Mouse (Mus musculus): ENCODE data around the gene Fcor. TPM values are rescaled to one million over a fixed set of nuclear protein-coding genes. Genes with fewer than 3 reads are reported as not detected.

Fcor gene
- polyA plus RNA-seq, 1 experiment from 2014 or later, result 18.3 TPM

- 5% methylated on average over 47 of the region's 47 CpGs for WGBS
- H3K4me1 ChIP-seq, result peaks cover 8% of the 10 kb centered on the region
Observed at GRCm38 (mm10) chr8:3630647-3631477, 41.3 kb downstream of the Fcor start, which contains the start of gene Stxbp2. Gene Stxbp2, plus strand, starts transcription at chr8:3630955.

GRCm38 (mm10) chr8:3628014-3628413 is 44.1 kb downstream of the Fcor start:
- no peak for ATAC-seq (replicated peaks)
- 41% methylated on average over 5 of the region's 5 CpGs for WGBS
- no peak overlapping the region for H3K4me3 ChIP-seq
- H3K4me1 ChIP-seq, result peaks cover 8% of the 10 kb centered on the region
- H3K27me3 ChIP-seq (replicated peaks), result no peaks in the 10 kb centered on the region
- H3K36me3 ChIP-seq (replicated peaks), result no peaks in the 10 kb centered on the region
- H3K27ac ChIP-seq, result no peak overlapping the region
- H3K9ac ChIP-seq, result no peak overlapping the region
- no peaks in the 10 kb centered on the region for H3K9me3 ChIP-seq
- no peak overlapping the region for H3K4me2 ChIP-seq

More at GRCm38 (mm10) chr8:3630647-3631477, 41.3 kb downstream of the Fcor start, which contains the start of gene Stxbp2:
- Histone ChIP-seq H3K9me3 (no peaks in the 10 kb centered on the region), H3K4me3 (peak within 1 kb of the TSS; percentile 47), H3K4me2 (peak within 1 kb of the TSS; percentile 78), H3K27me3 (replicated peaks) (no peaks in the 10 kb centered on the region), H3K27ac (no peak within 1 kb of the TSS), H3K9ac (peak within 1 kb of the TSS; percentile 21; the same call in 1 of the 2 replicates), H3K36me3 (replicated peaks) (no peaks in the 10 kb centered on the region)
- ATAC-seq (replicated peaks), result peak; percentile 86

- Histone ChIP-seq H3K9me3 (no peaks in the 10 kb centered on the region), H3K4me1 (peaks cover 15% of the 10 kb centered on the region), H3K27me3 (replicated peaks) (no peaks in the 10 kb centered on the region), H3K27ac (no peak overlapping the region), H3K4me2 (no peak overlapping the region), H3K4me3 (no peak overlapping the region), H3K9ac (no peak overlapping the region), H3K36me3 (replicated peaks) (no peaks in the 10 kb centered on the region)
- ATAC-seq (replicated peaks), result no peak
- WGBS, result 64% methylated on average over 5 of the region's 5 CpGs
Observed at GRCm38 (mm10) chr8:3626971-3627370, 45.2 kb downstream of the Fcor start.

GRCm38 (mm10) chr8:3625445-3625844 is 46.7 kb downstream of the Fcor start, which contains the start of gene Pcp2:
Gene Pcp2, minus strand, starts transcription at chr8:3625545.
- Histone ChIP-seq H3K36me3 (replicated peaks) (no peaks in the 10 kb centered on the region), H3K27ac (no peak within 1 kb of the TSS), H3K27me3 (replicated peaks) (no peaks in the 10 kb centered on the region), H3K9ac (no peak within 1 kb of the TSS), H3K4me3 (no peak within 1 kb of the TSS), H3K4me1 (peaks cover 11% of the 10 kb centered on the region), H3K9me3 (no peaks in the 10 kb centered on the region), H3K4me2 (no peak within 1 kb of the TSS)
- ATAC-seq (replicated peaks), result no peak
- 69% methylated on average over 1 of the region's 1 CpGs for WGBS

- ATAC-seq (replicated peaks), result no peak; the same call in 1 of the 2 replicates
- 70% methylated on average over 8 of the region's 8 CpGs for WGBS
- peak overlapping the region; percentile 68 for H3K4me3 ChIP-seq
Observed at GRCm38 (mm10) chr8:3622119-3622518, 50.0 kb downstream of the Fcor start.

GRCm38 (mm10) chr8:3621199-3621970 is 50.8 kb downstream of the Fcor start, which contains the start of the genes Xab2 and Pet100:
Gene Xab2, minus strand, starts transcription at chr8:3621316.
Gene Pet100, plus strand, starts transcription at chr8:3621548.
- H3K4me1 ChIP-seq, result peaks cover 23% of the 10 kb centered on the region
- no peaks in the 10 kb centered on the region for H3K27me3 ChIP-seq (replicated peaks)

More at GRCm38 (mm10) chr8:3622119-3622518, 50.0 kb downstream of the Fcor start:
- H3K36me3 ChIP-seq (replicated peaks), result peaks cover 13% of the 10 kb centered on the region
- H3K9ac ChIP-seq, result peak overlapping the region; percentile 76; the same call in 1 of the 2 replicates
- no peaks in the 10 kb centered on the region for H3K9me3 ChIP-seq
- peaks cover 23% of the 10 kb centered on the region for H3K4me1 ChIP-seq
- peak overlapping the region; percentile 76 for H3K4me2 ChIP-seq
- H3K27ac ChIP-seq, result no peak overlapping the region
- no peaks in the 10 kb centered on the region for H3K27me3 ChIP-seq (replicated peaks)

More at GRCm38 (mm10) chr8:3621199-3621970, 50.8 kb downstream of the Fcor start, which contains the start of the genes Xab2 and Pet100:
- Histone ChIP-seq H3K9ac (peak within 1 kb of the TSS; percentile 76), H3K4me3 (peak within 1 kb of the TSS; percentile 68), H3K36me3 (replicated peaks) (peaks cover 19% of the 10 kb centered on the region), H3K4me2 (peak within 1 kb of the TSS; percentile 76), H3K9me3 (no peaks in the 10 kb centered on the region), H3K27ac (peak within 1 kb of the TSS; percentile 57)
- peak; percentile 97 for ATAC-seq (replicated peaks)
- WGBS, result under 1% methylated on average over 37 of the region's 37 CpGs

Other genes starting within 250 kb of the Fcor start
- 4.9 and 5.4 TPM in 2 replicates for gene Pex11g, start 204.7 kb downstream of the Fcor start, polyA plus RNA-seq (2015; fragmentation: Nextera tagmentation; extraction: Ambion mirVana)
- gene Tex45, start 201.5 kb downstream of the Fcor start, polyA plus RNA-seq (2015; fragmentation: Nextera tagmentation; extraction: Ambion mirVana), result 0.23 and 0.49 TPM in 2 replicates
- 83.9 and 89.2 TPM in 2 replicates for gene Zfp358, start 179.2 kb downstream of the Fcor start, polyA plus RNA-seq (2015; fragmentation: Nextera tagmentation; extraction: Ambion mirVana)
- gene Mcoln1, start 171.9 kb downstream of the Fcor start, polyA plus RNA-seq (2015; fragmentation: Nextera tagmentation; extraction: Ambion mirVana), result 126 and 130 TPM in 2 replicates
- 42.5 and 45.5 TPM in 2 replicates for gene Pnpla6, start 157.0 kb downstream of the Fcor start, polyA plus RNA-seq (2015; fragmentation: Nextera tagmentation; extraction: Ambion mirVana)
- 0.43 and 0.57 TPM in 2 replicates for gene C330021F23Rik, start 104.4 kb downstream of the Fcor start, polyA plus RNA-seq (2015; fragmentation: Nextera tagmentation; extraction: Ambion mirVana)
- gene Camsap3, start 85.1 kb downstream of the Fcor start, polyA plus RNA-seq (2015; fragmentation: Nextera tagmentation; extraction: Ambion mirVana), result 51.8 and 53.5 TPM in 2 replicates
- 54.2 and 58.7 TPM in 2 replicates for gene Xab2, start 51.0 kb downstream of the Fcor start, polyA plus RNA-seq (2015; fragmentation: Nextera tagmentation; extraction: Ambion mirVana)
- gene Pet100, start 50.8 kb downstream of the Fcor start, polyA plus RNA-seq (2015; fragmentation: Nextera tagmentation; extraction: Ambion mirVana), result 73.4 and 84.0 TPM in 2 replicates
- gene Pcp2, start 46.8 kb downstream of the Fcor start, polyA plus RNA-seq (2015; fragmentation: Nextera tagmentation; extraction: Ambion mirVana), result 2.3 and 6.0 TPM in 2 replicates
- gene Stxbp2, start 41.4 kb downstream of the Fcor start, polyA plus RNA-seq (2015; fragmentation: Nextera tagmentation; extraction: Ambion mirVana), result 40.5 and 52.9 TPM in 2 replicates
- gene Retn, start 16.6 kb downstream of the Fcor start, polyA plus RNA-seq (2015; fragmentation: Nextera tagmentation; extraction: Ambion mirVana), result 0.37 and 0.57 TPM in 2 replicates
- gene Mcemp1, start 6.6 kb downstream of the Fcor start, polyA plus RNA-seq (2015; fragmentation: Nextera tagmentation; extraction: Ambion mirVana), result 0.15 and 0.26 TPM in 2 replicates
- gene Trappc5, start 3.9 kb upstream of the Fcor start, polyA plus RNA-seq (2015; fragmentation: Nextera tagmentation; extraction: Ambion mirVana), result 66.6 and 68.4 TPM in 2 replicates
- 0.41 and 0.57 TPM in 2 replicates for gene Fcer2a, start 21.8 kb upstream of the Fcor start, polyA plus RNA-seq (2015; fragmentation: Nextera tagmentation; extraction: Ambion mirVana)
- not detected in 2 replicates for gene Clec4g, start 48.3 kb upstream of the Fcor start, polyA plus RNA-seq (2015; fragmentation: Nextera tagmentation; extraction: Ambion mirVana)
- 0.23 TPM in 1 of 2 replicates, not detected in the other for gene Cd209a, start 76.6 kb upstream of the Fcor start, polyA plus RNA-seq (2015; fragmentation: Nextera tagmentation; extraction: Ambion mirVana)
- gene Cd209e, start 181.9 kb upstream of the Fcor start, polyA plus RNA-seq (2015; fragmentation: Nextera tagmentation; extraction: Ambion mirVana), result not detected in 2 replicates
- gene Cd209d, start 206.2 kb upstream of the Fcor start, polyA plus RNA-seq (2015; fragmentation: Nextera tagmentation; extraction: Ambion mirVana), result not detected in 2 replicates

All from midbrain, embryonic 15.5 days (tissue).